In the genomic region with DNA sequence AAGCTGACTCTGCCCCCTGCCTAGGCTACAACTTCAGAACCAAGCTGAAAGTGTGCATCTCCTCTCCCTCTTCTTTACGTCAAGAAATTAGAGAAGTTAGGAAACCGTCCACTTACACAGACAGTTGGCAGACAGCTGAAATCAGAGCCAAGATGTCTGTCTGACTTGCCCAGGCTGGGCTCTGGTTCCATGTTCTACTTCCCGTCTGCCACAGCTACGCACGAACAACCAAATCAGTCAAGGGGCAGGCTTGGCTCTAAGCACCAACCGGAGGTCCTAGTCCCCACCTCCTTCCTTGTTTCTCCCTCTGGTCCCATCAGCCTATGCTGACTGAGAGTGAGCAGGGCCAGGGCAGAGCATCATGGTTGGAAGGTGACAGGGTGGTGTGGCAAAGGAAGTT, we compare ENCODE assay signal across 13 mouse cellular contexts.
DNase-seq lines count a peak whose midpoint lies in the region; ATAC-seq and TF ChIP-seq lines count a peak whose summit lies in the region.
"Had no signal": no experiment of that assay in that cellular context is flagged by ENCODE, and none has a peak within 500 bp of the region (broad histone marks: within the 10 kb centered on the region; RNA-seq: fewer than 3 reads in every experiment).

No protein-coding gene starts in this region.

- H3K4me1 ChIP-seq in heart, embryonic 11.5 days (ENCODE audit: control insufficient read depth, insufficient read depth, low read length): peaks cover 39% of the 10 kb centered on the region
- H3K4me1 ChIP-seq in heart, embryonic 15.5 days (replicated peaks): peaks cover 38% of the 10 kb centered on the region
- H3K4me1 ChIP-seq in small intestine, adult 2 months (ENCODE audit: control insufficient read depth, insufficient read depth, insufficient read length, low read length): peaks cover 30% of the 10 kb centered on the region

- no peak overlapping the region for H3K9ac ChIP-seq in heart, embryonic 11.5 days (ENCODE audit: low read depth, low read length)
- no peak overlapping the region for H3K9ac ChIP-seq in heart, embryonic 15.5 days
- H3K9ac ChIP-seq: forebrain, embryonic 12.5 days; hindbrain, embryonic 12.5 days; midbrain, embryonic 15.5 days had no signal

- no peak for TF ChIP-seq POLR2A in small intestine, adult 2 months (IDR thresholded peaks at IDR 0.05; ENCODE audit: low read depth, low read length)

- no peak for DNase-seq in heart, adult 9 months (ENCODE audit: low spot score in 2 of 2)
- peak; percentile 32 for DNase-seq in ovary, postnatal 36 days (ENCODE audit: low spot score)
- no peak for DNase-seq in ovary, adult 18-20 months (ENCODE audit: low spot score)
- DNase-seq in lung, postnatal 10 days: no peak
- DNase-seq in testis, postnatal 10 days (ENCODE audit: low spot score): no peak
- DNase-seq: kidney, adult 9 months; layer of hippocampus, postnatal 36 days had no signal

- no peak for TF ChIP-seq CTCF in small intestine, adult 2 months (IDR thresholded peaks at IDR 0.05; ENCODE audit: extremely low read depth, insufficient read length, insufficient replicate concordance, low read depth, low read length)

- no peaks in the 10 kb centered on the region for H3K9me3 ChIP-seq in heart, embryonic 11.5 days (replicated peaks; ENCODE audit: control insufficient read depth, low read length)
- no peaks in the 10 kb centered on the region for H3K9me3 ChIP-seq in heart, embryonic 15.5 days (replicated peaks)
- H3K9me3 ChIP-seq: forebrain, embryonic 12.5 days; hindbrain, embryonic 12.5 days; midbrain, embryonic 15.5 days had no signal

- no peak for ATAC-seq in heart, embryonic 11.5 days (replicated peaks; ENCODE audit: insufficient number of reproducible peaks, low FRiP score, low TSS enrichment)
- no peak for ATAC-seq in heart, embryonic 15.5 days (replicated peaks; ENCODE audit: insufficient number of reproducible peaks, insufficient read depth, low FRiP score, low read depth)
- ATAC-seq: midbrain, embryonic 15.5 days had no signal

- WGBS in heart, embryonic 11.5 days (ENCODE audit: insufficient replicate concordance): 40% methylated on average over 6 of the region's 6 CpGs
- WGBS in heart, embryonic 15.5 days: 52% methylated on average over 6 of the region's 6 CpGs
- WGBS in small intestine, adult 2 months: 59% methylated on average over 6 of the region's 6 CpGs

- H3K4me3 ChIP-seq in heart, embryonic 11.5 days (ENCODE audit: low read depth, low read length): no peak overlapping the region
- H3K4me3 ChIP-seq in heart, embryonic 15.5 days: no peak overlapping the region
- H3K4me3 ChIP-seq in small intestine, adult 2 months (ENCODE audit: low read depth, low read length): no peak overlapping the region
- H3K4me3 ChIP-seq: forebrain, embryonic 12.5 days; hindbrain, embryonic 12.5 days; midbrain, embryonic 15.5 days had no signal

- H3K27ac ChIP-seq in heart, embryonic 11.5 days (ENCODE audit: low read depth, low read length): no peak overlapping the region
- H3K27ac ChIP-seq in heart, embryonic 15.5 days: no peak overlapping the region
- H3K27ac ChIP-seq in small intestine, adult 2 months (ENCODE audit: insufficient read depth, low read depth, low read length): peak overlapping the region; percentile 31; the same call in 1 of the 2 replicates
- H3K27ac ChIP-seq: forebrain, embryonic 12.5 days; hindbrain, embryonic 12.5 days; midbrain, embryonic 15.5 days had no signal

- peak overlapping the region; percentile 20 for H3K4me2 ChIP-seq in heart, embryonic 11.5 days
- 0 out of 2 replicates have a peak overlapping the region, but pooled peaks have one; percentile 7 for H3K4me2 ChIP-seq in heart, embryonic 15.5 days
- H3K4me2 ChIP-seq: forebrain, embryonic 12.5 days; hindbrain, embryonic 12.5 days; midbrain, embryonic 15.5 days had no signal

- no peaks in the 10 kb centered on the region for H3K27me3 ChIP-seq in heart, embryonic 11.5 days (ENCODE audit: control insufficient read depth, insufficient read depth, low read length)
- H3K27me3 ChIP-seq in heart, embryonic 15.5 days: no peaks in the 10 kb centered on the region
- no peaks in the 10 kb centered on the region for H3K27me3 ChIP-seq in small intestine, adult 2 months (ENCODE audit: control insufficient read depth, insufficient read depth, low read length)
- H3K27me3 ChIP-seq: forebrain, embryonic 12.5 days; hindbrain, embryonic 12.5 days; midbrain, embryonic 15.5 days had no signal

- H3K36me3 ChIP-seq in heart, embryonic 11.5 days (ENCODE audit: control insufficient read depth, insufficient read depth, low read length): no peaks in the 10 kb centered on the region
- no peaks in the 10 kb centered on the region for H3K36me3 ChIP-seq in heart, embryonic 15.5 days
- H3K36me3 ChIP-seq in small intestine, adult 2 months (ENCODE audit: control insufficient read depth, insufficient read depth, low read length): peaks cover 11% of the 10 kb centered on the region
- H3K36me3 ChIP-seq: forebrain, embryonic 12.5 days; hindbrain, embryonic 12.5 days; midbrain, embryonic 15.5 days had no signal
